In the genomic region with DNA sequence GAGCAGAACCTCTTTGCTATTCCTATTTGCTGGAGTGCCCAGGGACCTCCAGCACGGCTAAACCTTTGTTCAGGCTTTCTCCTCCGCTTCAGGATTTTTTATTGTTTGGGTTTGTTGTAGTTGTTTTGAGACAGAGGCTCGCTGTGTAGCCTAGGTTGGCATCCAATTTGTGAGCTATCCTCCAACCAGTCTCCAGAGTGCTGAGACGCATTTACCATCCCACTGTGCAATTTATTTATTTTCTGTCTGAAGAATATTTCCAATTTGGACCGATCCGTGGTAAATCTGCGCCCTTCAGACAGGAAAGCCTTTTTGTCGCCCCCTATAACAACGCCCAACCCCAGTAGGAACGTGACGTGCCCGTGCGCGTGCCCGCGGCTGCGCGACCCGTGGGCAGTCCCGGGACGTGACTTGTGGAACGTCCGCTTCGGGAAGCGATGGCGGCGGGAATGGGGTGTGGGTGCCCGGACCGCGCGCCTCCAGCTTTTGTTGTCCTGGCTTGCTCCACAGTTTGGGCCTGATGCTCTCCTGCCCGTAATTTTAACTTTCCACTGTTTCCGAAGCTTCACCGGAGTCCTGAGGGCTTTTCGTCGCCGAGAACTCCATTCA, we compare ENCODE assay signal across 8 mouse cellular contexts. TPM values are rescaled to one million over a fixed set of nuclear protein-coding genes. Genes with fewer than 3 reads are reported as not detected.
DNase-seq lines count a peak whose midpoint lies in the region; ATAC-seq and TF ChIP-seq lines count a peak whose summit lies in the region.

No protein-coding gene starts in this region.

- H3K36me3 ChIP-seq in hindbrain, postnatal 0 days (ENCODE audit: insufficient read depth, low read length): no peaks in the 10 kb centered on the region
- no peaks in the 10 kb centered on the region for H3K36me3 ChIP-seq in macrophage (ENCODE audit: inconsistent target)

- TF ChIP-seq CTCF in hindbrain, postnatal 0 days (IDR thresholded peaks at IDR 0.05; ENCODE audit: low read depth): peak; percentile 55

- DNase-seq in WW6 (ENCODE audit: low read depth, low spot score): peak; percentile 71
- peak; percentile 86 to 87 for DNase-seq in gastrocnemius, adult 8-10 months (ENCODE audit: low spot score in 2 of 2)
- peak; percentile 96 for DNase-seq in hindbrain, postnatal 0 days (ENCODE audit: low spot score)
- peak; percentile 86 to 87 for DNase-seq in left cerebral cortex, adult 8-10 months (ENCODE audit: low spot score in 2 of 2)
- peak; percentile 91 for DNase-seq in right cerebral cortex, adult 2 months (ENCODE audit: low spot score in 2 of 2)
- peak; percentile 74 for DNase-seq in urinary bladder, postnatal 10 days (ENCODE audit: low spot score)

- H3K4me1 ChIP-seq in hindbrain, postnatal 0 days (ENCODE audit: insufficient read depth, low read length): peaks cover 25% of the 10 kb centered on the region

- no peaks in the 10 kb centered on the region for H3K9me3 ChIP-seq in hindbrain, postnatal 0 days (ENCODE audit: low read length)

- H3K9ac ChIP-seq in hindbrain, postnatal 0 days (replicated peaks; ENCODE audit: low read length): peak overlapping the region; percentile 87

- H3K27me3 ChIP-seq in hindbrain, postnatal 0 days (ENCODE audit: insufficient read depth, low read length): no peaks in the 10 kb centered on the region

- peaks cover 40% of the 10 kb centered on the region for H3K79me2 ChIP-seq in macrophage (ENCODE audit: inconsistent target)

- peak; percentile 66 for ATAC-seq in common myeloid progenitor, adult 5-6 weeks (replicated peaks; ENCODE audit: low read depth, poor library complexity, severe bottlenecking)
- peak; percentile 86 for ATAC-seq in hindbrain, postnatal 0 days

- H3K27ac ChIP-seq in hindbrain, postnatal 0 days: peak overlapping the region; percentile 98
- peak overlapping the region; percentile 93 for H3K27ac ChIP-seq in macrophage

- H3K4me3 ChIP-seq in hindbrain, postnatal 0 days (ENCODE audit: low read length): peak overlapping the region; percentile 72
- peak overlapping the region; percentile 56 for H3K4me3 ChIP-seq in macrophage (ENCODE audit: inconsistent target)

- WGBS in hindbrain, postnatal 0 days: under 1% methylated on average over 37 of the region's 37 CpGs
- 0% methylated on average over 35 of the region's 37 CpGs for WGBS in macrophage (ENCODE audit: missing documents)

- peak overlapping the region; percentile 100 for H3K4me2 ChIP-seq in hindbrain, postnatal 0 days (ENCODE audit: low read depth, low read length)

RNA-seq across cellular contexts. Expression of a gene that starts 0.8 kb away (rescaled TPM):
- 30.4 and 31.4 TPM in 2 replicates for total RNA-seq in common myeloid progenitor, adult 5-6 weeks (2017)
- total RNA-seq in gastrocnemius, adult 8-10 months (2022): 100 to 1,000 TPM; 137 to 160 (median 145) TPM
- total RNA-seq in hindbrain, postnatal 0 days (2014; rRNA removed): 34.1 and 42.4 TPM in 2 replicates
- polyA plus RNA-seq in hindbrain, postnatal 0 days (2015; fragmentation: Nextera tagmentation; extraction: Ambion mirVana): 23.1 and 23.6 TPM in 2 replicates
- total RNA-seq in left cerebral cortex, adult 8-10 months (2022): 10 to 100 TPM; 52.7 to 58.2 (median 54.9) TPM
- total RNA-seq in macrophage (2018; cell fraction: chromatin; rRNA removed): 100 to 1,000 TPM in 1 of 26 experiments, 10 to 100 TPM in 25; 12.3 to 142 (median 23.8) TPM
- total RNA-seq in macrophage (2018; cell fraction: cytosol; rRNA removed): 100 to 1,000 TPM in 3 of 26 experiments, 10 to 100 TPM in 23; 55.5 to 122 (median 75.3) TPM
- 100 to 1,000 TPM in 3 of 26 experiments, 10 to 100 TPM in 23; 24.2 to 125 (median 59.2) TPM for total RNA-seq in macrophage (2018; cell fraction: nucleus; rRNA removed)
- 27.1 to 35.4 TPM (median 28.4 TPM) in 3 replicates for polyA plus RNA-seq in macrophage (2018)

Comparison
In these comparisons a context has a peak if more than half of its experiments do, and no peak if none do; other contexts are left out.
1. Peak in every context shown above with its lines: DNase-seq, ATAC-seq, H3K4me3 ChIP-seq and H3K27ac ChIP-seq.